Mouse (Mus musculus) E14TG2a.4 (cell line): ENCODE data around the gene Glyr1.

Experiments
- H3K27me3 ChIP-seq: 2 replicates; pipeline ENCODE4 v1.6.1; 2014; ENCODE audit warnings: low read length, control low read depth; ENCODE audit not compliant: insufficient read depth
- H3K36me3 ChIP-seq: 2 replicates; pipeline ENCODE4 v1.6.1; 2014; ENCODE audit warnings: low read length, control low read depth; ENCODE audit not compliant: insufficient read depth
- H3K4me1 ChIP-seq: replicated peaks from 2 replicates; pipeline ENCODE4 v1.6.1; 2014; ENCODE audit warnings: low read depth, low read length, control low read depth
- H3K4me3 ChIP-seq: replicated peaks from 2 replicates; pipeline ENCODE4 v1.5.1; 2014; ENCODE audit warnings: mild to moderate bottlenecking, low read length
- H3K9me3 ChIP-seq: 2 replicates; pipeline ENCODE4 v1.6.1; 2014; ENCODE audit warnings: low read length, control low read depth
- CTCF ChIP-seq: conservative IDR thresholded peaks from 2 replicates; pipeline ENCODE4 v1.5.1; 2014; ENCODE audit warnings: low read length
- NANOG ChIP-seq: IDR thresholded peaks from 2 replicates; pipeline ENCODE4 v1.6.1; 2014; ENCODE audit warnings: borderline replicate concordance, low read length, mixed read lengths
- POU5F1 ChIP-seq: IDR thresholded peaks from 2 replicates; pipeline ENCODE4 v1.6.1; 2014; ENCODE audit warnings: low read length, borderline replicate concordance

The Glyr1 gene

GRCm38 (mm10) chr16:5049774-5050234, at the start of gene Glyr1, which contains the start of gene Ubn1:
Gene Glyr1, minus strand, starts transcription at chr16:5049863.
Gene Ubn1, plus strand, starts transcription at chr16:5050057.
- Histone ChIP-seq H3K4me1 (peaks cover 28% of the 10 kb centered on the region), H3K27me3 (no peaks in the 10 kb centered on the region), H3K4me3 (peak within 1 kb of the TSS; percentile 99), H3K36me3 (peaks cover 55% of the 10 kb centered on the region), H3K9me3 (no peaks in the 10 kb centered on the region)
- TF ChIP-seq CTCF = no peak
- TF ChIP-seq POU5F1 = no peak
- TF ChIP-seq NANOG = no peak

GRCm38 (mm10) chr16:5096504-5096903, 46.8 kb upstream of the Glyr1 start:
- H3K9me3 ChIP-seq = no peaks in the 10 kb centered on the region
- no peaks in the 10 kb centered on the region for H3K36me3 ChIP-seq
- H3K4me1 ChIP-seq = peaks cover 7% of the 10 kb centered on the region; the same call in 1 of the 2 replicates
- TF ChIP-seq NANOG (no peak), POU5F1 (no peak), CTCF (no peak)
- H3K4me3 ChIP-seq = no peak overlapping the region
- H3K27me3 ChIP-seq = peaks cover 3% of the 10 kb centered on the region; the same call in 1 of the 2 replicates

- no peak overlapping the region for H3K4me3 ChIP-seq
- no peak for TF ChIP-seq NANOG
- no peak for TF ChIP-seq POU5F1
- no peak for TF ChIP-seq CTCF
- peaks cover 12% of the 10 kb centered on the region for H3K4me1 ChIP-seq
- H3K9me3 ChIP-seq = no peaks in the 10 kb centered on the region
- H3K36me3 ChIP-seq = no peaks in the 10 kb centered on the region
- H3K27me3 ChIP-seq = peaks cover 13% of the 10 kb centered on the region; the same call in 1 of the 2 replicates
Observed at GRCm38 (mm10) chr16:5093285-5093684, 43.6 kb upstream of the Glyr1 start.

- Histone ChIP-seq H3K27me3 (peaks cover 16% of the 10 kb centered on the region; the same call in 1 of the 2 replicates), H3K4me3 (peak overlapping the region; percentile 58), H3K9me3 (no peaks in the 10 kb centered on the region), H3K4me1 (peaks cover 18% of the 10 kb centered on the region), H3K36me3 (peaks cover 17% of the 10 kb centered on the region)
- TF ChIP-seq CTCF = no peak
- TF ChIP-seq NANOG = no peak
- TF ChIP-seq POU5F1 = no peak
Observed at GRCm38 (mm10) chr16:5089021-5089420, 39.4 kb upstream of the Glyr1 start.

- peaks cover 18% of the 10 kb centered on the region for H3K4me1 ChIP-seq
- H3K4me3 ChIP-seq = no peak overlapping the region
- no peak for TF ChIP-seq POU5F1
- H3K9me3 ChIP-seq = no peaks in the 10 kb centered on the region
- peaks cover 43% of the 10 kb centered on the region for H3K36me3 ChIP-seq
- peaks cover 16% of the 10 kb centered on the region; the same call in 1 of the 2 replicates for H3K27me3 ChIP-seq
Observed at GRCm38 (mm10) chr16:5086179-5086578, 36.5 kb upstream of the Glyr1 start.

GRCm38 (mm10) chr16:5085196-5085595, 35.5 kb upstream of the Glyr1 start:
- Histone ChIP-seq H3K27me3 (peaks cover 16% of the 10 kb centered on the region; the same call in 1 of the 2 replicates), H3K36me3 (peaks cover 46% of the 10 kb centered on the region), H3K4me3 (no peak overlapping the region), H3K4me1 (peaks cover 18% of the 10 kb centered on the region), H3K9me3 (no peaks in the 10 kb centered on the region)
- TF ChIP-seq POU5F1 (no peak), CTCF (no peak), NANOG (no peak)

GRCm38 (mm10) chr16:5074341-5074740, 24.7 kb upstream of the Glyr1 start:
- H3K4me1 ChIP-seq = no peaks in the 10 kb centered on the region
- no peak overlapping the region for H3K4me3 ChIP-seq
- no peak for TF ChIP-seq POU5F1
- no peaks in the 10 kb centered on the region for H3K9me3 ChIP-seq
- no peaks in the 10 kb centered on the region for H3K27me3 ChIP-seq
- peaks cover 92% of the 10 kb centered on the region for H3K36me3 ChIP-seq

GRCm38 (mm10) chr16:5071974-5072373, 22.3 kb upstream of the Glyr1 start:
- Histone ChIP-seq H3K4me3 (no peak overlapping the region), H3K9me3 (no peaks in the 10 kb centered on the region)
- no peak for TF ChIP-seq NANOG

GRCm38 (mm10) chr16:5070321-5070720, 20.7 kb upstream of the Glyr1 start:
- no peaks in the 10 kb centered on the region for H3K9me3 ChIP-seq
- TF ChIP-seq POU5F1 = no peak
- no peak for TF ChIP-seq NANOG
- TF ChIP-seq CTCF = no peak
- H3K36me3 ChIP-seq = peaks cover 68% of the 10 kb centered on the region
- H3K27me3 ChIP-seq = no peaks in the 10 kb centered on the region
- no peak overlapping the region for H3K4me3 ChIP-seq
- H3K4me1 ChIP-seq = no peaks in the 10 kb centered on the region

More at GRCm38 (mm10) chr16:5071974-5072373, 22.3 kb upstream of the Glyr1 start:
- H3K4me1 ChIP-seq = no peaks in the 10 kb centered on the region
- H3K27me3 ChIP-seq = no peaks in the 10 kb centered on the region
- H3K36me3 ChIP-seq = peaks cover 75% of the 10 kb centered on the region
